Mouse (Mus musculus): ENCODE measurements at regions not wholly inside any gene's neighbourhood (a gene's known extent, or its start where the extent isn't known, plus 50 kb on each side); places are given as distances from the start of the nearest gene placed in this dataset.

GRCm38 (mm10) chr14:94541995-94542394 is 651.5 kb upstream of the Pcdh9 start:
- DNase-seq (ENCODE audit: extremely low read depth, low read depth): peak; percentile 15

GRCm38 (mm10) chr14:94525648-94526047 is 635.2 kb upstream of the Pcdh9 start:
- DNase-seq (ENCODE audit: extremely low read depth, low read depth): no peak

- no peak for DNase-seq (ENCODE audit: extremely low read depth, low read depth)
These were observed 634.8 kb upstream of the Pcdh9 start for GRCm38 (mm10) chr14:94525238-94525637.

- DNase-seq (ENCODE audit: extremely low read depth, low read depth): no peak
These were observed 631.5 kb upstream of the Pcdh9 start for GRCm38 (mm10) chr14:94522007-94522406.

GRCm38 (mm10) chr14:94491370-94491769 is 600.9 kb upstream of the Pcdh9 start:
- DNase-seq (ENCODE audit: extremely low read depth, low read depth): no peak

GRCm38 (mm10) chr14:94475887-94476286 is 585.4 kb upstream of the Pcdh9 start:
- no peak for DNase-seq (ENCODE audit: extremely low read depth, low read depth)

- DNase-seq (ENCODE audit: extremely low read depth, low read depth): no peak
These were observed 582.7 kb upstream of the Pcdh9 start for GRCm38 (mm10) chr14:94473181-94473580.

- no peak for DNase-seq (ENCODE audit: extremely low read depth, low read depth)
These were observed 555.5 kb upstream of the Pcdh9 start for GRCm38 (mm10) chr14:94445952-94446351.

- DNase-seq (ENCODE audit: extremely low read depth, low read depth): no peak
These were observed 543.0 kb upstream of the Pcdh9 start for GRCm38 (mm10) chr14:94433343-94433958.

- DNase-seq (ENCODE audit: extremely low read depth, low read depth): no peak
These were observed 537.2 kb upstream of the Pcdh9 start for GRCm38 (mm10) chr14:94427611-94428186.
